Mouse (Mus musculus): ENCODE data around the gene Slc31a1. TPM values are rescaled to one million over a fixed set of nuclear protein-coding genes. Genes with fewer than 3 reads are reported as not detected.

Slc31a1 gene
- total and polyA plus RNA-seq, 3 experiments: 20.6 to 46.5 (median 37.5) TPM

DNA sequence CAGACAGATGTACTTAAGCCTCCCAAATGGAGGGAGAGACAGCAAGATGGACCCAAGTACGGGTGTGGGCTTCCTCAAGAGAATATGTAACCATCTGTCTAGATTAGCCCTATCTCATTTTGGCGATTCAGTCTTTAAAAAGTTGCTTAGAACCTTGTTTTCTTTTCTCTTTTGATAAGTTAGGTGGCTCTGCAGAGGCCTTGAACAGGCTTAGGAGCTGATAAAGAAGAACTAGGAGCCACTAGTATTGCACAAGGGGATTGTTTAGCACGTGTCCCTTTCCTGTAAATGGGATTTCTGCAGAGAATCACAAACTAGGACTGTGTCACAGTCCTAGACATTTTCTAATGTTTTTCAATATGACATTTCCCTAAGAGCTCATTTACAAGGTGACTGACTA, 8.6 kb downstream of the Slc31a1 start (continued):
- TF ChIP-seq POLR2AphosphoS5 (IDR thresholded peaks at IDR 0.05; ENCODE audit: borderline replicate concordance, low read depth, low read length): no peak
- peak; percentile 71 for TF ChIP-seq SIN3A (IDR thresholded peaks at IDR 0.05; ENCODE audit: low read length)
- TF ChIP-seq CHD1 (IDR thresholded peaks at IDR 0.05; ENCODE audit: low read depth, low read length): no peak
- peak; percentile 54; the same call in 1 of the 2 replicates for TF ChIP-seq HCFC1 (IDR thresholded peaks at IDR 0.05; ENCODE audit: low read depth, low read length)
- TF ChIP-seq TBP (IDR thresholded peaks at IDR 0.05; ENCODE audit: low read depth, low read length): no peak
- TF ChIP-seq NRF1 (IDR thresholded peaks at IDR 0.05; ENCODE audit: insufficient read depth, low read depth, low read length, poor library complexity, severe bottlenecking): no peak
- peak; percentile 56; the same call in 1 of the 2 replicates for TF ChIP-seq TCF12 (IDR thresholded peaks at IDR 0.05; ENCODE audit: low read depth, low read length)
- TF ChIP-seq BHLHE40 (IDR thresholded peaks at IDR 0.05; ENCODE audit: borderline replicate concordance, low read depth, low read length): peak; percentile 79; the same call in 1 of the 2 replicates
- TF ChIP-seq USF1 (IDR thresholded peaks at IDR 0.05; ENCODE audit: low read depth, low read length): peak; percentile 61; the same call in 1 of the 2 replicates
- TF ChIP-seq ZMIZ1 (IDR thresholded peaks at IDR 0.05; ENCODE audit: low read depth, low read length): no peak
- no peak for TF ChIP-seq ELF1 (IDR thresholded peaks at IDR 0.05; ENCODE audit: low read depth, low read length)
- TF ChIP-seq MYB (IDR thresholded peaks at IDR 0.05; ENCODE audit: low read depth, low read length): no peak

DNA sequence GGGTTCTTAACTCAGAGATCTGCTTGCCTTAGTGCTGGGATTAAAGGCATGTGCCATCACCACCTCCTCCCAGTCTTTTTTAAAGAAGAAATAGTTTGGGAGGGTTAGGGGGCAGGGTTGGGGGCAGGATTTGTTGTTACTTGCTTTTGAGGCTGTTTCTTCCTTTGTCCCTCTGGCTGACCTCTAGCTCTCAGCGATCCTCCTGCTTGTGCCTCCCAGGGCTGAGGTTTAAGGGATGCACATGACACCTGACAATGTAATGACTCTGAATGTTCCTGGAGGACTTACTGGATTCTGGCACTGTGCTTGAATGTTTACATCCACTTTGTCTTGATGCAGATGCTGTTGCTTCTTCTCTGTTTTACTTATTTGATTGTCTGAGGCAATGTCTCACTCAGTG, 11.9 kb downstream of the Slc31a1 start:
- H3K27ac ChIP-seq (ENCODE audit: control insufficient read depth, low read depth, low read length): no peak overlapping the region
- H3K4me1 ChIP-seq (ENCODE audit: control insufficient read depth in 1 of 2, insufficient read depth in 2 of 2, low read length in 2 of 2): peaks cover 20 to 23% of the 10 kb centered on the region in 2 experiments
- TF ChIP-seq TBP (IDR thresholded peaks at IDR 0.05; ENCODE audit: low read depth, low read length) (no peak), SIN3A (IDR thresholded peaks at IDR 0.05; ENCODE audit: low read length) (no peak), KAT2A (conservative IDR thresholded peaks at IDR 0.05; ENCODE audit: low read depth, low read length) (no peak), E2F4 (IDR thresholded peaks at IDR 0.05; ENCODE audit: borderline replicate concordance, low read depth, low read length) (no peak), MYB (IDR thresholded peaks at IDR 0.05; ENCODE audit: low read depth, low read length) (no peak), TCF12 (IDR thresholded peaks at IDR 0.05; ENCODE audit: low read depth, low read length) (no peak), MAX (IDR thresholded peaks at IDR 0.05; ENCODE audit: low read length) (no peak), JUND (IDR thresholded peaks at IDR 0.05; ENCODE audit: low read depth, low read length) (no peak), MEF2A (IDR thresholded peaks at IDR 0.05; ENCODE audit: extremely low read depth, insufficient replicate concordance, low read depth, low read length, poor library complexity, severe bottlenecking) (no peak), ELF1 (IDR thresholded peaks at IDR 0.05; ENCODE audit: low read depth, low read length) (no peak), POLR2AphosphoS5 (IDR thresholded peaks at IDR 0.05; ENCODE audit: borderline replicate concordance, low read depth, low read length) (no peak), POLR2AphosphoS2 (IDR thresholded peaks at IDR 0.05; ENCODE audit: low read length) (no peak), NELFE (IDR thresholded peaks at IDR 0.05; ENCODE audit: low read depth, low read length) (no peak), CHD2 (IDR thresholded peaks at IDR 0.05; ENCODE audit: low read length) (no peak)

More for the DNA sequence above, 11.9 kb downstream of the Slc31a1 start:
- Histone ChIP-seq H3K9me3 (replicated peaks; ENCODE audit: insufficient read depth, low read length) (no peaks in the 10 kb centered on the region), H3K36me3 (ENCODE audit: control insufficient read depth in 1 of 2, insufficient read depth in 2 of 2, low read length in 2 of 2) (peaks cover 0 to 35% of the 10 kb centered on the region in 2 experiments; a peak in 3 of 4 replicates), H3K79me2 (ENCODE audit: control insufficient read depth, insufficient read depth, low read length, poor library complexity) (peaks cover 14% of the 10 kb centered on the region), H3K27me3 (ENCODE audit: control insufficient read depth in 1 of 2, insufficient read depth in 2 of 2, low read length in 2 of 2) (no peaks in the 10 kb centered on the region), H3K9ac (ENCODE audit: control insufficient read depth, low read depth, low read length, poor library complexity, severe bottlenecking) (no peak overlapping the region), H3K4me3 (ENCODE audit: control insufficient read depth in 1 of 2, insufficient read depth in 1 of 2, low read depth in 2 of 2, low read length in 2 of 2) (no peak overlapping the region)
- no peak for DNase-seq (ENCODE audit: low read depth, low spot score)
